Mouse (Mus musculus): ENCODE data around the gene Dennd1a. TPM values are rescaled to one million over a fixed set of nuclear protein-coding genes. Genes with fewer than 3 reads are reported as not detected.
A peak's percentile ranks its signal among the peaks of the same experiment; 100 is the strongest.

Dennd1a gene
- polyA plus RNA-seq, 1 experiment from 2014 or later: 8.6 TPM

DNA sequence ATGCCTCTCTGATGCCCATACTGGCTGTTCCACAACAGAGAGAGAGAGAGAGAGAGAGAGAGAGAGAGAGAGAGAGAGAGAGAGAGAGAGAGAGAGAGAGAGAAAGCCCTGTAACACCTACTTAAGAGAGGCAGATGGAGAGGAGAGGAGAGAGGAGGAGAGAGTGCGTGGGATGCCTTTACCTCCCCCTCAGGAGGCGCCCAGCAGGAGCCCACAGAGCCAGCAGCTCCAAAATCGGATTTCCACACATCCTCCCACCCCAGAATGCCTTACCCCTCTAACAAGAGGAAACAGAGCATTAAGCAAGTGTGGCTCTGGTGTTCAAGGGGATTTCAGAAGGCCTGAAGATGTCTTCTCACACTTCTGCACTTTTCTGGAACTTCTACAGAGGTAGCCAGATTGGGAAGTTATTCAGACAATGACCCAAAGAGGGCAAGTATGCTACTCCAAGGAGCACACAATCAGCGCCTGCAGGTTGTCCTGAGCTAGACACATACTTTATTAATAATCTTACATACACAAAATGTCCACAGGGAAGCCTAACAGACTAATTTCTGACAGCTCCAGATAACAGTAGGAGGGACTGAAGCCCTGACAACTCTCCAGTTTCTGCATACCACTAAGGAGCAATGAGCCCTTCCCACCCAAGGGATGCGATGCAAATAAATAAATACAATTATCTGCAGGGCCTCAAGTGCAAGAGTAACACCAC, 161.4 kb downstream of the Dennd1a start:
- no peak overlapping the region for H3K4me2 ChIP-seq (ENCODE audit: low read depth, low read length)
- ATAC-seq (replicated peaks; ENCODE audit: insufficient number of reproducible peaks, low FRiP score, low TSS enrichment, low read depth) (no peak), DNase-seq (ENCODE audit: low spot score) (no peak)
- no peaks in the 10 kb centered on the region for H3K9me3 ChIP-seq (replicated peaks; ENCODE audit: control insufficient read depth, low read length)
- no peak overlapping the region for H3K9ac ChIP-seq (replicated peaks; ENCODE audit: low read length)
- no peaks in the 10 kb centered on the region for H3K4me1 ChIP-seq (ENCODE audit: control insufficient read depth, insufficient read depth, low read length)
- WGBS: 58% methylated on average over 5 of the region's 5 CpGs
- H3K27me3 ChIP-seq (ENCODE audit: control insufficient read depth, insufficient read depth, low read length): no peaks in the 10 kb centered on the region
- H3K36me3 ChIP-seq (replicated peaks; ENCODE audit: control insufficient read depth, insufficient read depth, low read depth, low read length): no peaks in the 10 kb centered on the region
- H3K27ac ChIP-seq (replicated peaks; ENCODE audit: low read depth, low read length): no peak overlapping the region
- H3K4me3 ChIP-seq (ENCODE audit: low read depth, low read length): no peak overlapping the region

DNA sequence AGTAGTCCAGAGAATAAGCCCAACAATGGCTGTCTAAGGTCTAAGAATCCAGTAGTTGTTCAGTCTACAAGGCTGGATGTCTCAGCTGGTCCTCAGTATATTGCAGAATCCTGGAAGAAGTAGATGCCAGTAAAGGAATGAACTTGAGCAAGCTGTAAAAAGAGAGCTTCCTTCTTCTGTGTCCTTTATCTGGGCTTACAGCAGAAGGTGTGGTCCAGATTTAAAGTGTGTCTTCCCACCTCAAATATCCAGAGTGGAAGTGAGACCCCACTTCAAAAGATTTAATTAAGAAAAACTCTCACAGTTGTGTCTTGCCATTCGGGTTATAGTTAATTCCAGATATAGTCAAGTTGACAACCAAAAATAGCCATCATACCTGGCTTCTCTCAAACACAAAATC, 162.5 kb downstream of the Dennd1a start:
- no peaks in the 10 kb centered on the region for H3K27me3 ChIP-seq (ENCODE audit: control insufficient read depth, insufficient read depth, low read length)
- no peak for DNase-seq (ENCODE audit: low spot score)
- WGBS: 91% methylated on average over 1 of the region's 1 CpGs
- H3K36me3 ChIP-seq (replicated peaks; ENCODE audit: control insufficient read depth, insufficient read depth, low read depth, low read length): no peaks in the 10 kb centered on the region
- H3K4me1 ChIP-seq (ENCODE audit: control insufficient read depth, insufficient read depth, low read length): no peaks in the 10 kb centered on the region
- H3K4me3 ChIP-seq (ENCODE audit: low read depth, low read length): no peak overlapping the region
- no peaks in the 10 kb centered on the region for H3K9me3 ChIP-seq (replicated peaks; ENCODE audit: control insufficient read depth, low read length)
- H3K9ac ChIP-seq (replicated peaks; ENCODE audit: low read length): no peak overlapping the region
- H3K27ac ChIP-seq (replicated peaks; ENCODE audit: low read depth, low read length): no peak overlapping the region
- no peak for ATAC-seq (replicated peaks; ENCODE audit: insufficient number of reproducible peaks, low FRiP score, low TSS enrichment, low read depth)
- H3K4me2 ChIP-seq (ENCODE audit: low read depth, low read length): no peak overlapping the region

DNA sequence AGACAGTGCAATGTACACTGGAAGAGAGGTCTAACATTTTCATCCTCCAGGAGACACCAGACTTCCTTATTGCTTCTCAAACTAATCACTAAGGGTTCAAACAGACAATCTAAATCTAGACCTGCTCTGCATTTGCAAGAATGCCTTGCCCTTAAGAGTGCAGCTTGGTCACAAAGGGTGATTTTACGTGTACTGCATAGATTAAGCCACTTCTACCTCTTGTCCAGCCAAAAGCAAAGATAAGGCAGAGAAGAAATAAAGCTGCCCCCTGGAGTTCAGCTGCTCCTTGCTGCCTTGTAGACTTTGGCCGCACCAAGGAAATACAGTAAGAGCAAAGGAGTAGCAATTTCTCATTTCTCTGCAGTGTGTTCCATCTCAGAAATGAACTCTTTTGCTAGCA, 172.2 kb downstream of the Dennd1a start:
- Histone ChIP-seq H3K4me1 (ENCODE audit: control insufficient read depth, insufficient read depth, low read length) (no peaks in the 10 kb centered on the region), H3K36me3 (replicated peaks; ENCODE audit: control insufficient read depth, insufficient read depth, low read depth, low read length) (no peaks in the 10 kb centered on the region), H3K9ac (replicated peaks; ENCODE audit: low read length) (no peak overlapping the region), H3K4me2 (ENCODE audit: low read depth, low read length) (no peak overlapping the region), H3K4me3 (ENCODE audit: low read depth, low read length) (no peak overlapping the region), H3K27ac (replicated peaks; ENCODE audit: low read depth, low read length) (no peak overlapping the region), H3K9me3 (replicated peaks; ENCODE audit: control insufficient read depth, low read length) (no peaks in the 10 kb centered on the region), H3K27me3 (ENCODE audit: control insufficient read depth, insufficient read depth, low read length) (no peaks in the 10 kb centered on the region)
- 74% methylated on average over 2 of the region's 2 CpGs for WGBS
- DNase-seq (ENCODE audit: low spot score) (no peak), ATAC-seq (replicated peaks; ENCODE audit: insufficient number of reproducible peaks, low FRiP score, low TSS enrichment, low read depth) (no peak)

DNA sequence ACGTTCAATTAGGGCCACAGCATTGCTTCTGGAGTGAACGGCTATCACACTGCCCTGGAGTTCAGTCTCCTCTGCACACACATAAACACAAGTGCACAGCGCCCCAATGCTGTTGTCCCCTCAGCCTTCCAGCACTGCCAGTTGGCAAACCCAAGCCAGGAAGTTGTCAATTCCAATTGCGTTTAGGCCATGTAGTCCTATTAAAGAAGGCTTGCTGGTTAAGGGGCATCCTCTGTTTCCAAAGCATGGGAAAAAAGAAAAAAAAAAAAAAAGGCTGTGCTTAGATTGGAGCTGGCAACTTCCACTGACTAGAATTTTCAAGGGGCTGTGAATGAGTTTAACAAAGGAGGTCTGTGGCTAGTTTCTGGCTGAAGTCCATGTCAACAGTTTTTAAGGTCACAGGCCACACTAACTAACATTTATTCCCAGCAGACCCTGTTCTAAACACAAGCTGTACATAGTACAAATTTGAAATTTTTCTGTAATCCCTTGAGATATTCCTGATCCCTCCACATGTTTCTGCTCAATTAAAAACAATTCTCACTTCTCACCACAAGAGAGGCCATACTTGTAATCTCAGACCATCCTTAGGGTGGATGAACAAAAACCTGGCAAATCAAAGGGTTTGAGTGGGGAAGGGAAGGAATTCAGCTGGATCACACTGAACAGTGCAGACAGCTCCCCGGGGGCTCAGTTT, 175.4 kb downstream of the Dennd1a start:
- Histone ChIP-seq H3K27me3 (ENCODE audit: control insufficient read depth, insufficient read depth, low read length) (no peaks in the 10 kb centered on the region), H3K27ac (replicated peaks; ENCODE audit: low read depth, low read length) (no peak overlapping the region), H3K36me3 (replicated peaks; ENCODE audit: control insufficient read depth, insufficient read depth, low read depth, low read length) (no peaks in the 10 kb centered on the region), H3K4me3 (ENCODE audit: low read depth, low read length) (no peak overlapping the region), H3K4me2 (ENCODE audit: low read depth, low read length) (no peak overlapping the region), H3K9ac (replicated peaks; ENCODE audit: low read length) (no peak overlapping the region), H3K4me1 (ENCODE audit: control insufficient read depth, insufficient read depth, low read length) (no peaks in the 10 kb centered on the region), H3K9me3 (replicated peaks; ENCODE audit: control insufficient read depth, low read length) (no peaks in the 10 kb centered on the region)
- 55% methylated on average over 5 of the region's 5 CpGs for WGBS
- DNase-seq (ENCODE audit: low spot score) (peak; percentile 24), ATAC-seq (replicated peaks; ENCODE audit: insufficient number of reproducible peaks, low FRiP score, low TSS enrichment, low read depth) (no peak)

DNA sequence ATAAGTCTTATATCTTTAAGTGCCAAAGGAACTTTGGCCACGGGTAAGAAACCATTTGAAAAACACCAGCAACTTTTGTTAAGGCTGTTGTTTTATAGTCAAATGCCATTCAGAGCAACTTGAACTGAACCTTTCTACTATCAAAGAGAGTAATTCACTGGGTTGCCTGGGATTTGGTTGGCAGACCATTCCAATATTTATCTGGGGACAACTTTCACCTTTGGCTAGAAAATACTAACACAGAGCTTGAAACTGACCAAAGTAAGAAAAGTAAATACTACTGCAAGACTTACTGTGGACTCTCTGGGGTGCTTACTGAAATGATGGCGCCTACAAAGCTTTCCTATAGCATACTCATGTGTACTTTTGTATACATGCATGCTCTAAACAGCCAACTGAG, 178.6 kb downstream of the Dennd1a start:
- Histone ChIP-seq H3K4me1 (ENCODE audit: control insufficient read depth, insufficient read depth, low read length) (no peaks in the 10 kb centered on the region), H3K27ac (replicated peaks; ENCODE audit: low read depth, low read length) (no peak overlapping the region), H3K9ac (replicated peaks; ENCODE audit: low read length) (no peak overlapping the region), H3K9me3 (replicated peaks; ENCODE audit: control insufficient read depth, low read length) (no peaks in the 10 kb centered on the region), H3K36me3 (replicated peaks; ENCODE audit: control insufficient read depth, insufficient read depth, low read depth, low read length) (no peaks in the 10 kb centered on the region), H3K4me2 (ENCODE audit: low read depth, low read length) (no peak overlapping the region), H3K4me3 (ENCODE audit: low read depth, low read length) (no peak overlapping the region), H3K27me3 (ENCODE audit: control insufficient read depth, insufficient read depth, low read length) (no peaks in the 10 kb centered on the region)
- ATAC-seq (replicated peaks; ENCODE audit: insufficient number of reproducible peaks, low FRiP score, low TSS enrichment, low read depth) (no peak), DNase-seq (ENCODE audit: low spot score) (no peak)
- WGBS: 83% methylated on average over 2 of the region's 2 CpGs

DNA sequence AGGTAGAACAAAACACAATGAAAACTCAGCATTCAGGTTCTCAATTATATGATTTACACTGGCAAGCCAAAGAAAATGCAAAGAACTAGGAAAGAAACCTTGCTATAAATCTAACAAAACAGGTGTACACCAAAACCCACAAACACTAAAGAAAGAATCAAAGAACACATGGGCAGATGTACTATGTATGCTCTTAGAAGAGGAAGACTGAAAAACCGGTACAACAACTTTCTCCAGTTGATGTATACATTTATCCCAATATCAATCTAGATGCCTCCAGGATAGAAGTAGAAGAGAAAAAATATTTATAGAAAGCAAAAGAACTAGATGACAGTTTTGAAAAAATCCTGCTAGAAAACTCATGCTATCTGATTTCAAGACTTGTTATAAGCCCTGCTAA, 184.5 kb downstream of the Dennd1a start:
- Histone ChIP-seq H3K27ac (replicated peaks; ENCODE audit: low read depth, low read length) (no peak overlapping the region), H3K9me3 (replicated peaks; ENCODE audit: control insufficient read depth, low read length) (no peaks in the 10 kb centered on the region), H3K36me3 (replicated peaks; ENCODE audit: control insufficient read depth, insufficient read depth, low read depth, low read length) (no peaks in the 10 kb centered on the region), H3K4me2 (ENCODE audit: low read depth, low read length) (no peak overlapping the region), H3K4me3 (ENCODE audit: low read depth, low read length) (no peak overlapping the region), H3K9ac (replicated peaks; ENCODE audit: low read length) (no peak overlapping the region), H3K27me3 (ENCODE audit: control insufficient read depth, insufficient read depth, low read length) (no peaks in the 10 kb centered on the region), H3K4me1 (ENCODE audit: control insufficient read depth, insufficient read depth, low read length) (no peaks in the 10 kb centered on the region)
- no peak for ATAC-seq (replicated peaks; ENCODE audit: insufficient number of reproducible peaks, low FRiP score, low TSS enrichment, low read depth)
- WGBS: 84% methylated on average over 1 of the region's 1 CpGs
- DNase-seq (ENCODE audit: low spot score): no peak

DNA sequence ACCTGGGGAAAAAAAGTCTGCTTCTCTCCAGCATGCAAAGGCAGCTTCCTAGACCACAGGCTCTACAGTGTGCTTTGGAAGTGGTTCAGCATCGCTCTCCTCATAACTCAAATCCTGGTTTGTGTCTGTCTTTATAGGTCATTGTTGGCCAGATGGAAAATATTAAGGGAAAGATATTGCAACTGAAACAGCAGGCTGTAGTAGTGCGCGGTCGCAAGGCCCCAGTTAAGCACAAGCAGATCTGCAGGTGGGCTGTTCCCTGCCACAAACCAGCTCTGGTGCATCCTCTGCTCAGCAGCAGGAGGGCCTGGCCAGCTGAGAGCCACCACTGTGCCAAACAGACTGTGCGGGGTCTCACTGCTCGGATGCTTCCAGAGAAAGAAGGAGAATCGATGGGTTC, 186.9 kb downstream of the Dennd1a start:
- Histone ChIP-seq H3K4me3 (ENCODE audit: low read depth, low read length) (no peak overlapping the region), H3K9ac (replicated peaks; ENCODE audit: low read length) (no peak overlapping the region), H3K4me1 (ENCODE audit: control insufficient read depth, insufficient read depth, low read length) (no peaks in the 10 kb centered on the region; the same call in 1 of the 2 replicates), H3K27ac (replicated peaks; ENCODE audit: low read depth, low read length) (no peak overlapping the region; the same call in 1 of the 2 replicates), H3K27me3 (ENCODE audit: control insufficient read depth, insufficient read depth, low read length) (no peaks in the 10 kb centered on the region), H3K9me3 (replicated peaks; ENCODE audit: control insufficient read depth, low read length) (no peaks in the 10 kb centered on the region), H3K4me2 (ENCODE audit: low read depth, low read length) (no peak overlapping the region), H3K36me3 (replicated peaks; ENCODE audit: control insufficient read depth, insufficient read depth, low read depth, low read length) (no peaks in the 10 kb centered on the region)
- DNase-seq (ENCODE audit: low spot score) (peak; percentile 59), ATAC-seq (replicated peaks; ENCODE audit: insufficient number of reproducible peaks, low FRiP score, low TSS enrichment, low read depth) (no peak)
- WGBS: 17% methylated on average over 7 of the region's 7 CpGs

DNA sequence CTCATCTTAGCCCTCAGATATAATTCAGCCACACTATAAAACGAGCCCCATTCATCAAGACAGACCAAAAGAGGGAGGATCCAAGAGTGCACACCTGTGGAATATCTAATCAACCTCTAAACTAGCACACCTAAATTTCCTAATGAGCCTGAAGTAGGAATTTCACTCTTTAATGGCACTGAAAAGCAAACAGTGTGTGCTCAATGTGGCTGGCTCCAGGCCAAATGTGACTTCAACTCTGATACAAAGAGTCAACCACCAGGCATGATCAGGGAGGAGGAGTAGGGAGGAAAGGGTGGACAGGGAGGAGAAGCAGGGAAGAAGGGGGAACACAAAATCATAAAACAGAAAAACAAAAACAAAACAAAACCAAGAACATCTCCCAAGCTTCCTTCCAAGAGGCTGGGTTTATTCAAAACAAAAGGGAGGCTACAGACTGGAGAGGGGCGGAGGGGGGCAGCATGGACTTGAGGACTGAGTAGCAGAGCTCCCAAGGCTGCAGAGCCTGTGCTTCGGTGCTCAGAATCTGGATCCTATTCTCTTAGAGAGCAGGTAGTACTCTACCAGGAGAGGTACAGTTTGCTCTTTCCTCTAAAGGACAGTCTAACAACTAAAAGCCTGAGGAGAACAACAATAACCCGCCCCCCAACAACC, 187.9 kb downstream of the Dennd1a start:
- H3K27ac ChIP-seq (replicated peaks; ENCODE audit: low read depth, low read length): no peak overlapping the region
- no peak overlapping the region for H3K4me3 ChIP-seq (ENCODE audit: low read depth, low read length)
- ATAC-seq (replicated peaks; ENCODE audit: insufficient number of reproducible peaks, low FRiP score, low TSS enrichment, low read depth): no peak
- no peak overlapping the region for H3K4me2 ChIP-seq (ENCODE audit: low read depth, low read length)
- H3K9ac ChIP-seq (replicated peaks; ENCODE audit: low read length): no peak overlapping the region
- H3K9me3 ChIP-seq (replicated peaks; ENCODE audit: control insufficient read depth, low read length): no peaks in the 10 kb centered on the region
- 71% methylated on average over 4 of the region's 4 CpGs for WGBS
- H3K4me1 ChIP-seq (ENCODE audit: control insufficient read depth, insufficient read depth, low read length): no peaks in the 10 kb centered on the region; the same call in 1 of the 2 replicates
- no peaks in the 10 kb centered on the region for H3K27me3 ChIP-seq (ENCODE audit: control insufficient read depth, insufficient read depth, low read length)
- no peaks in the 10 kb centered on the region for H3K36me3 ChIP-seq (replicated peaks; ENCODE audit: control insufficient read depth, insufficient read depth, low read depth, low read length)
- DNase-seq (ENCODE audit: low spot score): no peak

Data from embryonic facial prominence, embryonic 11.5 days (tissue).